Mouse (Mus musculus) megakaryocyte progenitor cell, adult 5-6 weeks (primary cell): ENCODE data around the gene Cbarp. TPM values are rescaled to one million over a fixed set of nuclear protein-coding genes. Genes with fewer than 3 reads are reported as not detected.

Experiments used
- ATAC-seq: replicated peaks from 2 replicates; pipeline ENCODE4 v1.8.0; 2016; ENCODE audit warnings: mild to moderate bottlenecking, moderate TSS enrichment, inconsistent platforms; ENCODE audit not compliant: poor library complexity
- total RNA-seq, 2 experiments: library from RNA; stranded (forward) in 1 of 2; stranded (reverse) in 1 of 2; fragments of 157-497, 149-512 nt in 1 of 2; fragments of 200-1000 nt in 1 of 2; gene quantifications; 2 replicates each; pipeline versions ENCODE4 v1.2.3 to v1.2.4; 2015 to 2017

Cbarp gene
- total RNA-seq, 2 experiments from 2014 or later = 2.2 to 4.8 TPM

GRCm38 (mm10) chr10:80157141-80157929, 16.7 kb upstream of the Cbarp start:
- ATAC-seq = no peak

- no peak for ATAC-seq
Measured at GRCm38 (mm10) chr10:80156752-80157053, 16.1 kb upstream of the Cbarp start.

GRCm38 (mm10) chr10:80156002-80156751, 15.5 kb upstream of the Cbarp start:
- ATAC-seq = no peak

DNA sequence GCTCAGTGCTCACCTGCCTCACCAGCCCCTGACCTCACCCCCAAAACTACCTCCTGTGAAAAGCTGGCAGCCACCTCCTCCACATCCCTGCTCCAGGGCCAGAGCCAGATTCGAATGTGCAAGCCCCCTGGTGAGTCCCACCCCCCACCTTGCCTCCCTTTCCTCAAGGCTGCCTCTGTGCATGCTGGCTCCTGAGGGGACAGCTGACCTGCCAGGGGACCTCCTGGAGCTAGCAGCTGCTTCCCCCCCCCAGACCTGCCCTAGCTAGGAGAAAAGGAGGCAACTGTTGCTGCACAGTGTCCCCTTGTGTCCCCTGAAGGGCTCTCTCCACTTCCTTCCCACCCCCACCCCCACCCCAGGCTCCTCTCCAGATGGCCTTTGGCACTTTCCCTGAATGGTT, 14.6 kb upstream of the Cbarp start:
- ATAC-seq = no peak

DNA sequence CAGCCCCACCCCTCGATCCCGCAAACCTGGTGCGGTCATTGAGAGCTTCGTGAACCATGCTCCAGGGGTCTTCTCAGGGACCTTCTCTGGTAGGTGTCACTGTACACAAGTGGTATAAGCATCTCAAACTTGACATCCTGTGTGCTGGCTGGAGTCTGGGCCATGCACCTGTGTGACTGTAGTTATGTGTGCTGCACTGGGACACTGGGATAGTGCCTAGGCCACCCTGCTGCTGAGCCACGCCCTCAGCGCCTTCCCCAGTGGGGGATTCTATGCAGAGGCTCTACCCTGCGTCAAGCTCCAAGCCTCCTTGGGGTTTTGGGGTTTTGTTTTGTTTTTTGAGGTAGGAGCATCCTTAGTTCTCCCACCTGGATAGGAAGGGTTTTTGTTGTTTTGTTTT, 13.7 kb upstream of the Cbarp start:
- ATAC-seq = no peak

DNA sequence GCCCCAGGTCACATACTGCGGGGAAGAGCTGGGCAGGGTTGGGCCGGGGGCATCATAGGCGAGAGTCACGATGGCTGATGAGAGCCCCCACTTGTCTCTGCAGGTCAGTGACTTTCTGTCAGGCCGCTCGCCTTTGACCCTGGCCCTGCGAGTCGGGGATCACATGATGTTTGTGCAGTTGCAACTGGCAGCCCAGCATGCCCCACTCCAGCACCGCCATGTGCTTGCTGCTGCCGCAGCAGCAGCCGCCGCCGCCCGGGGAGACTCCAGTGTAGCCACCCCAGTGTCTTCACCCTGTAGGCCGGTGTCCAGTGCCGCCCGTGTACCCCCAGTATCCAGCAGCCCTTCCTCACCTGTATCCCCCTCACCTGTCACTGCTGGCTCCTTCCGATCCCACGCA, 13.1 kb upstream of the Cbarp start:
- ATAC-seq = no peak

DNA sequence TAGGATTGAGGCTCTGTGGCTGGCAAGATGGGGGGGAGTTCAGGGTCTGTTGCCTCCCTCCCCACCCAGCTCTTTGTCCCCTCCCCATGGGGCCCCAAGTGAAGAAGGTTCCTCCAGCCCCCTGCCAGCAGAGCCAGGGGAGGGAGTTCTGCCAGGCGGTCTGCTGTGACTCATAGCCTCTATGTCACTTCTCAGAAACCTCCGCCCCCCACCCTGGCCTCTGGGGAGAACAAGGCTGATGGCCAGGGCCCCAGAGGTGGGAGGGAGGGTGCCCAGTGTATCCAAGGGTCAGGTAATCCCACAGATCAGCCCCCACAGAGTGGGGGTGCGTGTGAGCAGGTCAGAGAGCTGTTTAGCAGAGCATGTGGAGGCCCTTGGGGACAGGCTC, 12.2 kb upstream of the Cbarp start:
- ATAC-seq = no peak

DNA sequence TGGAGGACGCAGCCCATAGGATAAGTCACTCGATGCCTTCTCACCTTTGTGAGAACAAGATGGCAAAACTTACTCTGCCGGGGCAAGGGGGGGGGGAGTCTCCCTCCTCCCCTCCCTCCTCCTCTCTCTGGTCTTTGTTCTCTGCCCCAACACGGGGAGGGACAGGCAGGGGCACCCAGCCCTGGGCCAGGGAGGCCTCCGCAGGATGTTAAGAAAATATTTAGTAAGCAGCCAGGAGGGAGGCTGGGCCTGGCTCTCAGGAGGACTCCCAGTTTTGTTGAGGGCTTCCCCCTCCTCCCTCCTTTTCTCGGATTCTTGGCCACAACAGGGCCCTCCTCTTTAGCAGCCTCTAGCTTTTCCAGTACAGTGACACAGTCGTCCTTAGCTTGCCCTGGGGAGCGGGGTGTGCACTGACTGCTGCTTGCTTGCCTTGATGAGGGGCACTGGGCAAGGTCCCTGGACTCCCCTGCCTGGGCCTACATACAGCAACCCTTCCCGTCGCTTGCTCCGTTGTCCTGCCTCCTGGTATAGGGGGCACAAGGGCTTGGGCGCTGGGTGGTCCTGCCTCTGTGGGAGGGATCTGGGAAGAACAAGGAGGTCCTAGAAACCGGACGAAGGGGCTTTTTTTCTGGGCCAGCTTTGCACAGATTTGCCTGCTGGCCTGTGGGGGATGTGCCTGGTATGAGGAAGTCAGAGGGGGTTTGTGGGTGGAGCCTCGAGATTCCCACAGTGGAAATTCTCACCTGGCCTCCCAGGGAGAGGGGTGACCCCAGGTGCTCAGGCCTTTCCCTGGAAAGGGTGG, 11.6 kb upstream of the Cbarp start:
- no peak for ATAC-seq

GRCm38 (mm10) chr10:80151211-80152034, 10.8 kb upstream of the Cbarp start:
- no peak for ATAC-seq

DNA sequence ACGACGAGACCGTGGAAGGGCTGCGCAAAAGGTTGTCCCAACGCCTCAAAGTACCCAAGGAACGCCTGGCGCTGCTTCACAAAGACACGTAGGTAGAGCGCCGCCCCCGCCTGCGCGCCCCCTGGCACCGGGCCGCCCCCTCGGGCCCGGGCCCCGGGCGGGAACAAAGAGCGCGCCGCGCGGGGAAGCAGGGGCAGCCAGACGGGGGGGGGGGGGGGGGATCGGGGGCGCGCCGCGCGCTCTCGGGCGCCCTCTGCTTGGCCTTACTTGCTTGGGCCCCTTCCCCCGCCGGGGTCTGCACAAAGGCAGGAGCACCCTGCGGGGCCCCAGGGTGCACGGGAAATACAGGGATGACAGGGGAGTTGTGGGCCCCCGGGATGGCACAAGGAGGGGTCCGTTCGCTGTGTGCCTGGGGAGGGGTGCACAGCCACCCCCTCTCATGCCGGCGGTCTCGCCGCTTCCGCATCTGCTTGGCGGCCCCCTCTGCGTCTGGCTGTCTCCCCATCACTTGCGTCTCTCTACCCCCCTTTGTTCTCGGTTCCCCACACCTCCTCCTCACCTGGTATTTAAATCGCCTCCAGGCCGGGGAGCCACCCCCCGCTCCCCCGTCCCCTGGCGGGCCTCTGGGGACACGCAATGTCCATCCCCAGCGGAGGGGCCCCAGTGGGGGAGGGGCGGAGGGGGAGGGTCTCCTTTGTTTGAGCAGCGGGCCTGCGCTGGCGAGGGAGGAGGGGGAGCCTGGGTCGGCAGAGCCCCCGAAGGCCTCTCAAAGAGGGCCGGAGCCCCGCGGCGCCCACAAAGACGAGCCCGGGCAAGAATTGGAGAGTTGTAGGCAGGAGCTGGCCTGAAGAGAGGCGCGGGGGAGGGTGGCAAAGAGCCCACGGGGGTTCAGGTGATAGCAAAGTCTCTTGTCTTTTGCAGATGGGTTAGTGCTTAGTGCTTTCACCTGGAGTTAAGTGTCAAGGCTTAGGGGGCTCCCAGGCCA, 9.9 kb upstream of the Cbarp start:
- ATAC-seq = no peak

- peak; percentile 58 for ATAC-seq
Measured at GRCm38 (mm10) chr10:80149291-80150225, 8.9 kb upstream of the Cbarp start.

- peak; percentile 38 for ATAC-seq
Measured at GRCm38 (mm10) chr10:80148610-80149290, 8.1 kb upstream of the Cbarp start.

DNA sequence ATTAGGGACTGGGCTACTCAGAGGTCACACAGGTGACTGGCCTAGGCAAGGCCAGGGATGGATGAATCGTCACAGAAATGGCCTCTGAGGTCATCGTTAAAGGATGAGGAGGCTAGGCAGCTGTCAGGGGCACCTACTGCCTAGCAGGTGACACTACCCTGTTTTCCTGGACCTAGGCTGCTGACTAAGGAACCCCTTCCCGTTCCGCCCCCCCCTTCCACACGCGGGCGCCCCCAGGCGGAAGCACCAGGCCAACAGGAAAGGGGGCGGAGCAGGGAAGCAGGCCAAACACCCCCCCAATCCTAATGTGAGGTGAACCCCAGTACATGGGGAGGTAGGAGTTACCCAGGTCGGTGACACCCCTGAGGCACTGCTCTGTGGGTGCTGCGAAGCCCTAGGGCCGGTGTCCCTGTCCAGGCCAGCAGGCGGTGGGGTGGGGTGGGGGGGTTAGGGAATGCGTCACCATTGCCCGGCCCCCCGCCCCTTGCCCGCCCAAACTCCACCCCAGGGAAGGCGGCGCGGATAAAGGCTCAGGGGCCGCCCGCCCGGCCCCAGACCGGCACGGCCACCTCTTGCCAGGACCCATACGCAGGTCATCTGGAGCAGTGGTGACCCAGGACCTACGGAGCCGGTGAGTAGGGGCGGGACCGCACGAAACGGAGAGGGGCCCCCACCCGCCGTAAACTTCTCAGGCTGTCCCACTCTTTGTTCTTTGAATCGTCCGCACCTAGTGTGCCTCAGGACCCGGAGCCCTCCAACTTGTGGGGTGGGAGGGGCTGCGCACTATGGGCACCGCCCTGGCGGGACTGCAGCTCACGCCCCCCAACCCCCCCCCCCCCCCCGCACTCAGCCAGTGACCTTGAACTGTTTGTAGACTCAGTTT, 7.3 kb upstream of the Cbarp start, which contains the start of gene Midn:
Gene Midn, plus strand, starts transcription at position 554 of the 883 bp plus-strand sequence.
- ATAC-seq = peak; percentile 12

- no peak for ATAC-seq
Measured at GRCm38 (mm10) chr10:80147146-80147718, 6.6 kb upstream of the Cbarp start.

DNA sequence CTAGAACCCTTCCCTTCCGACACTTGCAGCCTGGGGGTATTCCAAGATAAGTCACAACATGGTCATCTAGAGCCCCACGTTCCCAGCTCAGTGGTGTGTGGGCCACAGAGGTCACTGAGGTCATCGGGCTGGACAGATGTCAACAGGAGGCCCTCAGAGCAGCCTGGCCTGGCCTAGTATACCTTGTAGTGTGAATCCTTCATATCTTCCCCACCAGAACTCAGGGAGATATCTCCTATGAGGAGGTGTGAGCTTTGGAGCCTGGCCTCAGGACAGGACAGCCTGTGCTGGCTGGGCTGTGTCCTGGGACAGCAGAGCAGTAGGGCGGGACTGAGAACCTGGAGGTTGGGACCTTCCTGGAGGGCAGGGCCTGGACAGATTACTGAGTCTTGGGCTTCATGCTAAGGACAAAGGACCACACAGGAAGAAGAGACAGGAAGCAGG, 6.0 kb upstream of the Cbarp start:
- no peak for ATAC-seq

GRCm38 (mm10) chr10:80145896-80146295, 5.3 kb upstream of the Cbarp start:
- no peak for ATAC-seq
